Mouse (Mus musculus): ENCODE results near the gene D430042O09Rik.

- TF ChIP-seq CTCF (IDR thresholded peaks at IDR 0.05; ENCODE audit: low read depth) (no peak), EP300 (IDR thresholded peaks at IDR 0.05; ENCODE audit: low read depth) (no peak)
These were observed 175.5 kb downstream of the D430042O09Rik start for GRCm38 (mm10) chr7:125883232-125883631.
